Comparison of ENCODE assay signal across 8 mouse cellular contexts in genomic region chr2:48815039-48815590, GRCm38 (mm10). TPM values are rescaled to one million over a fixed set of nuclear protein-coding genes. Genes with fewer than 3 reads are reported as not detected.
DNase-seq lines count a peak whose midpoint lies in the region; ATAC-seq lines count a peak whose summit lies in the region.

No protein-coding gene starts in this region.

- H3K9me3 ChIP-seq in kidney, embryonic 14.5 days (ENCODE audit: control insufficient read depth, low read length) = no peaks in the 10 kb centered on the region
- no peaks in the 10 kb centered on the region for H3K9me3 ChIP-seq in hindbrain, embryonic 11.5 days (ENCODE audit: control insufficient read depth, low read length)
- no peaks in the 10 kb centered on the region for H3K9me3 ChIP-seq in midbrain, embryonic 14.5 days (ENCODE audit: control insufficient read depth, low read length)

- 2% methylated on average over 15 of the region's 15 CpGs for WGBS in kidney, embryonic 14.5 days
- 6% methylated on average over 15 of the region's 15 CpGs for WGBS in hindbrain, embryonic 11.5 days
- WGBS in midbrain, embryonic 14.5 days = 3% methylated on average over 15 of the region's 15 CpGs

- H3K27ac ChIP-seq in kidney, embryonic 14.5 days (ENCODE audit: low read depth, low read length) = no peak overlapping the region
- H3K27ac ChIP-seq in hindbrain, embryonic 11.5 days (ENCODE audit: low read depth, low read length) = peak overlapping the region; percentile 94
- H3K27ac ChIP-seq in midbrain, embryonic 14.5 days (replicated peaks; ENCODE audit: low read depth, low read length) = peak overlapping the region; percentile 98

- intact Hi-C loops in left cerebral cortex, postnatal 36 days (cut with DNase I) = no loop called here
- intact Hi-C loops in left cerebral cortex, postnatal 14 days (cut with DNase I) = no loop called here

- peak overlapping the region; percentile 56 for H3K4me3 ChIP-seq in kidney, embryonic 14.5 days (ENCODE audit: low read length)
- H3K4me3 ChIP-seq in hindbrain, embryonic 11.5 days (ENCODE audit: low read depth, low read length) = peak overlapping the region; percentile 82
- peak overlapping the region; percentile 86 for H3K4me3 ChIP-seq in midbrain, embryonic 14.5 days (replicated peaks; ENCODE audit: low read depth, low read length)

- H3K9ac ChIP-seq in kidney, embryonic 14.5 days (ENCODE audit: low read depth, low read length) = peak overlapping the region; percentile 75
- peak overlapping the region; percentile 90 for H3K9ac ChIP-seq in hindbrain, embryonic 11.5 days (ENCODE audit: low read depth, low read length)
- H3K9ac ChIP-seq in midbrain, embryonic 14.5 days (replicated peaks; ENCODE audit: low read length) = peak overlapping the region; percentile 87

- H3K27me3 ChIP-seq in kidney, embryonic 14.5 days (ENCODE audit: control insufficient read depth, insufficient read depth, low read length) = no peaks in the 10 kb centered on the region
- no peaks in the 10 kb centered on the region for H3K27me3 ChIP-seq in hindbrain, embryonic 11.5 days (ENCODE audit: control insufficient read depth, insufficient read depth, low read length)
- no peaks in the 10 kb centered on the region for H3K27me3 ChIP-seq in midbrain, embryonic 14.5 days (ENCODE audit: control insufficient read depth, insufficient read depth, low read length)

- DNase-seq in kidney, postnatal 36 days = no peak
- peak; percentile 52 for DNase-seq in adipocyte (ENCODE audit: low spot score)
- DNase-seq in hindbrain, embryonic 11.5 days (ENCODE audit: low spot score) = no peak
- peak; percentile 54 for DNase-seq in midbrain, embryonic 14.5 days
- DNase-seq in urinary bladder, postnatal 10 days (ENCODE audit: low spot score) = no peak
- DNase-seq in left cerebral cortex, postnatal 36 days (ENCODE audit: low spot score in 2 of 2) = no peak
- DNase-seq in left cerebral cortex, postnatal 14 days (ENCODE audit: low spot score in 2 of 2) = no peak

- no peak for ATAC-seq in kidney, embryonic 14.5 days (ENCODE audit: low FRiP score, low TSS enrichment)
- no peak for ATAC-seq in hindbrain, embryonic 11.5 days (ENCODE audit: low FRiP score)
- ATAC-seq in midbrain, embryonic 14.5 days (ENCODE audit: low FRiP score, low TSS enrichment) = no peak

- H3K4me1 ChIP-seq in kidney, embryonic 14.5 days (ENCODE audit: control insufficient read depth, insufficient read depth, low read length) = no peaks in the 10 kb centered on the region; the same call in 1 of the 2 replicates
- H3K4me1 ChIP-seq in hindbrain, embryonic 11.5 days (replicated peaks; ENCODE audit: control insufficient read depth, insufficient read depth, low read length) = no peaks in the 10 kb centered on the region
- peaks cover 25% of the 10 kb centered on the region for H3K4me1 ChIP-seq in midbrain, embryonic 14.5 days (ENCODE audit: control insufficient read depth, insufficient read depth, low read length)

- H3K4me2 ChIP-seq in kidney, embryonic 14.5 days (replicated peaks; ENCODE audit: low read depth, low read length) = peak overlapping the region; percentile 61
- peak overlapping the region; percentile 63 for H3K4me2 ChIP-seq in hindbrain, embryonic 11.5 days (replicated peaks; ENCODE audit: low read depth, low read length)
- H3K4me2 ChIP-seq in midbrain, embryonic 14.5 days (ENCODE audit: low read length) = peak overlapping the region; percentile 72

- H3K36me3 ChIP-seq in kidney, embryonic 14.5 days (ENCODE audit: control insufficient read depth, insufficient read depth, low read length) = no peaks in the 10 kb centered on the region
- no peaks in the 10 kb centered on the region for H3K36me3 ChIP-seq in hindbrain, embryonic 11.5 days (ENCODE audit: control insufficient read depth, insufficient read depth, low read length)
- no peaks in the 10 kb centered on the region for H3K36me3 ChIP-seq in midbrain, embryonic 14.5 days (ENCODE audit: control insufficient read depth, insufficient read depth, low read length)

RNA-seq across cellular contexts. Expression of gene Acvr2a, which starts 1.2 kb away (rescaled TPM):
- 10.8 and 18.5 TPM in 2 replicates for polyA plus RNA-seq in kidney, embryonic 14.5 days (2014; fragmentation: Nextera tagmentation; extraction: Ambion mirVana)
- 42.8 and 47.5 TPM in 2 replicates for polyA plus RNA-seq in hindbrain, embryonic 11.5 days (2014; fragmentation: Nextera tagmentation; extraction: Ambion mirVana)
- 45.7 and 69.7 TPM in 2 replicates for polyA plus RNA-seq in midbrain, embryonic 14.5 days (2014; fragmentation: Nextera tagmentation; extraction: Ambion mirVana)
- total RNA-seq in left cerebral cortex, postnatal 36 days (2021) = 10 to 100 TPM; 38.1 to 49.7 TPM
- total RNA-seq in left cerebral cortex, postnatal 14 days (2021) = 10 to 100 TPM; 48.5 to 60.9 TPM

Comparison
In these comparisons a context has a peak if more than half of its experiments do, and no peak if none do; other contexts are left out.
1. DNase-seq: peak in adipocyte (single experiment) and midbrain, embryonic 14.5 days (single experiment); none in kidney, postnatal 36 days (0 of 2), hindbrain, embryonic 11.5 days (single experiment), urinary bladder, postnatal 10 days (single experiment), left cerebral cortex, postnatal 36 days (0 of 2) and left cerebral cortex, postnatal 14 days (0 of 2).
2. Peak in every context shown above with its lines, with median percentiles within 50 percentile points of each other: H3K4me2 ChIP-seq, H3K4me3 ChIP-seq and H3K9ac ChIP-seq.